Mouse (Mus musculus) ES-Bruce4 (cell line): ENCODE data around the gene Slc15a1. TPM values are rescaled to one million over a fixed set of nuclear protein-coding genes. Genes with fewer than 3 reads are reported as not detected.

Experiments used
- H3K27ac ChIP-seq: 2 replicates; pipeline ENCODE4 v1.5.1; 2012; ENCODE audit warnings: low read length, inconsistent platforms; ENCODE audit not compliant: insufficient read depth
- H3K27me3 ChIP-seq: 2 replicates; pipeline ENCODE4 v1.6.1; 2012; ENCODE audit warnings: mild to moderate bottlenecking, low read length, inconsistent platforms; ENCODE audit not compliant: control insufficient read depth, poor library complexity, insufficient read depth, severe bottlenecking
- H3K36me3 ChIP-seq: 2 replicates; pipeline ENCODE4 v1.6.1; 2012; ENCODE audit warnings: inconsistent platforms, mild to moderate bottlenecking, low read length, moderate library complexity; ENCODE audit not compliant: control insufficient read depth, poor library complexity, insufficient read depth, severe bottlenecking
- H3K4me1 ChIP-seq: one replicate; pipeline ENCODE4 v1.8.1; 2011; ENCODE audit warnings: low read length; ENCODE audit not compliant: control insufficient read depth, insufficient read depth
- H3K4me3 ChIP-seq: 2 replicates; pipeline ENCODE4 v1.5.1; 2011; ENCODE audit warnings: low read depth, mild to moderate bottlenecking, low read length
- H3K9ac ChIP-seq: 2 replicates; pipeline ENCODE4 v1.6.1; 2012; ENCODE audit warnings: low read depth, mild to moderate bottlenecking, inconsistent platforms; ENCODE audit not compliant: poor library complexity, severe bottlenecking
- H3K9me3 ChIP-seq: replicated peaks from 2 replicates; pipeline ENCODE4 v1.6.1; 2012; ENCODE audit warnings: mild to moderate bottlenecking, low read length, inconsistent platforms; ENCODE audit not compliant: control insufficient read depth, poor library complexity, insufficient read depth, severe bottlenecking
- CTCF ChIP-seq: IDR thresholded peaks from one replicate; pipeline ENCODE4 v1.8.1; 2011; ENCODE audit warnings: low read depth, low read length
- EP300 ChIP-seq: IDR thresholded peaks from 2 replicates; pipeline ENCODE4 v1.6.1; 2011; ENCODE audit warnings: low read depth, low read length; ENCODE audit not compliant: insufficient read depth
- POLR2A ChIP-seq: IDR thresholded peaks from one replicate; pipeline ENCODE4 v1.8.1; 2011; ENCODE audit warnings: low read length; ENCODE audit not compliant: insufficient read depth
- polyA plus RNA-seq: library from polyadenylated mRNA; stranded (reverse); fragments of >200 nt; gene quantifications from 2 replicates; pipeline ENCODE4 v1.2.4, GENCODE M21; 2011; ENCODE audit warnings: low read depth; ENCODE audit not compliant: missing spikeins, insufficient read depth, insufficient read length

Slc15a1 gene
- polyA plus RNA-seq, 1 experiment: 1.5 TPM

- TF ChIP-seq CTCF (no peak), EP300 (no peak), POLR2A (no peak)
- Histone ChIP-seq H3K4me1 (no peaks in the 10 kb centered on the region), H3K27ac (no peak overlapping the region), H3K27me3 (no peaks in the 10 kb centered on the region), H3K9me3 (no peaks in the 10 kb centered on the region), H3K36me3 (no peaks in the 10 kb centered on the region), H3K4me3 (no peak overlapping the region), H3K9ac (no peak overlapping the region)
These were observed 16.7 kb upstream of the Slc15a1 start for GRCm38 (mm10) chr14:121521709-121522108.

GRCm38 (mm10) chr14:121516881-121517280 lies 11.8 kb upstream of the Slc15a1 start:
- Histone ChIP-seq H3K27me3 (no peaks in the 10 kb centered on the region), H3K9me3 (peaks cover 2% of the 10 kb centered on the region; the same call in 1 of the 2 replicates), H3K4me1 (no peaks in the 10 kb centered on the region), H3K9ac (no peak overlapping the region), H3K27ac (no peak overlapping the region), H3K36me3 (no peaks in the 10 kb centered on the region), H3K4me3 (no peak overlapping the region)
- TF ChIP-seq EP300 (no peak), POLR2A (no peak), CTCF (no peak)

DNA sequence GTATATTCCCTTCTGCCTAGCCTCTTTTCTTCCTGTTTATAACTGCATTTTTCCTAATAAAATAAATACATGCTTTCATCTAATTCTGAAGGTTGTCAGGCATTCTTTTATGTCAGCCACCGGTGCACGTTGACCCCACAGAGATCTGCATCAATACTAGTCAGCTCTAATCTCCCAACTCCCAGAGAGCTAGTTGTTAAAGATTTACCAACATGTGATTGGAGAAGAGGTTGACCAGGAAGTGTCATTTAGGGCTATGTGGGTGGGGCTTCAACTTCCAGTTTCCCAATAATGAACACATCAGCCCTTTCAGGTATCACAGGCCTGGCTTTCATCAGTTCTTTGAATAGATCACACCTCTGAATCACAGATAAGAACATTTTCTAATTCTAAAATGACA lies 3.9 kb upstream of the Slc15a1 start:
- Histone ChIP-seq H3K36me3 (no peaks in the 10 kb centered on the region), H3K4me3 (no peak overlapping the region), H3K27me3 (no peaks in the 10 kb centered on the region), H3K4me1 (peaks cover 7% of the 10 kb centered on the region), H3K9ac (no peak overlapping the region), H3K9me3 (peaks cover 2% of the 10 kb centered on the region; the same call in 1 of the 2 replicates), H3K27ac (no peak overlapping the region)
- TF ChIP-seq CTCF: no peak
- TF ChIP-seq POLR2A: no peak
- TF ChIP-seq EP300: no peak

DNA sequence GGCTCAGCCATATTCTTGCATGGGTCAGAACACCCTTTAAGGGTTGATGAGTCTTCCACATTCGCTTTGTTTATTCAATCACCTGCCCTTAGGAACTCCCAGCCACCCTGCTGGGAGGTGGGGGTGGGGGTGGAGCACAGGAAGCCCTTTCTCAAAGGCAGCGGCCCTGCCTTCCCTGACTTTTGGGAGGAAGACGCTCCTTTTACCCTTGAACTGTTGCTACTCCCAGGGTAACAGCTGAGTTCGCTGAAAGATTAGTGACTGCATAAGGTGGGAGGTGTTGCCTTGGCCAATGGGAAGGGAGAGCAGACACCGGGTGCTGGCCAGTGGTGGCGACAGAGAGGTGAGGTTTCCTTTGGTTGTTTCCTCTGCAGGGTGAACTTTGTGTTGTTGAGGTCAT lies 1.3 kb upstream of the Slc15a1 start:
- peak; percentile 8 for TF ChIP-seq CTCF
- TF ChIP-seq EP300: peak; percentile 97
- no peak for TF ChIP-seq POLR2A
- no peaks in the 10 kb centered on the region; the same call in 1 of the 2 replicates for H3K9me3 ChIP-seq
- no peak overlapping the region for H3K9ac ChIP-seq
- H3K36me3 ChIP-seq: no peaks in the 10 kb centered on the region
- H3K27ac ChIP-seq: peak overlapping the region; percentile 84
- no peak overlapping the region for H3K4me3 ChIP-seq
- peaks cover 7% of the 10 kb centered on the region for H3K4me1 ChIP-seq
- no peaks in the 10 kb centered on the region for H3K27me3 ChIP-seq

DNA sequence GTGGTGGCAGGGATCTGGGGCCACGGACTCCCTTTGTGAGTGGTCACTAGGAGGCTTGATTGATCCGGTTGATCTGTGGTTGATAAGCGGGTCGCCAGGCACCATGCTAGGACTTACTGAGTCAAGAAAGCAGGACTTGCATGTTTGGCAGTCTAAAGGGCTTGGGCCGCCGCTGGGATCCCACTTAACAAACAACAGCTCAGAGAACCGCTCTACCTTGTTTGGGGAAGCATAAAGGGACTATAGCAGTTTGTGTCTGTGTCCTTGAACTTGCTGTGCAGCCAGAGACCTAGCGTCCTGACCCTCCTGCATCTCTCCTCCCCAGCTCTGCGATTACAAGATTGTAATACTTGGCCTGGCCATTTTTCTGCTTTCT lies 421 bp upstream of the Slc15a1 start:
- TF ChIP-seq CTCF (no peak), EP300 (no peak), POLR2A (no peak)
- Histone ChIP-seq H3K9me3 (no peaks in the 10 kb centered on the region), H3K36me3 (no peaks in the 10 kb centered on the region), H3K9ac (peak overlapping the region; percentile 60), H3K27me3 (no peaks in the 10 kb centered on the region), H3K4me3 (peak overlapping the region; percentile 66), H3K4me1 (peaks cover 7% of the 10 kb centered on the region), H3K27ac (peak overlapping the region; percentile 23; the same call in 1 of the 2 replicates)

DNA sequence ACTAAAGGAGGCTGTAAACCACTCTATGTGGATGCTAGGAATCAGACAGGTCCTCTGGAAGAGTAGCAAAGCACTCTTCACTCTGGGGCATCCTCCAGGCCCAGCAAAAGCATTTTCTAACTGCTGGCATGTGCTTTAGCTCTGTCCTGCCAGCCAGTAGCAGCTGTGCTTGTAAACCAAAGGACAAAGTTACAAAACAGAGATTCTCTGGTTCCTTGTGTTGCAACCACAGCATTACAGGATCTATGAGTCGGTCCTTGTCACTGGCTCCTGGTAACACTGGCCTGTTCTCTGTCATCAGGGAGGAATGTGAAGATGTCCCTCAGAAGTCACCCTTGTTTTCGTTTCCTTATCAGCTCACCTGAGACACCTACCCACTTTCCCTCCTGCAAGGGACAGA lies 4.5 kb downstream of the Slc15a1 start:
- Histone ChIP-seq H3K9ac (no peak overlapping the region), H3K27me3 (no peaks in the 10 kb centered on the region), H3K4me1 (peaks cover 3% of the 10 kb centered on the region), H3K9me3 (no peaks in the 10 kb centered on the region), H3K36me3 (no peaks in the 10 kb centered on the region), H3K4me3 (no peak overlapping the region), H3K27ac (no peak overlapping the region)
- no peak for TF ChIP-seq EP300
- no peak for TF ChIP-seq CTCF
- no peak for TF ChIP-seq POLR2A
